ENCODE assay signal across 9 mouse cellular contexts in genomic region chr6:81817050-81817827, GRCm38 (mm10).
DNase-seq lines count a peak whose midpoint lies in the region; ATAC-seq and TF ChIP-seq lines count a peak whose summit lies in the region.
"Had no signal": no experiment of that assay in that cellular context is flagged by ENCODE, and none has a peak within 500 bp of the region (broad histone marks: within the 10 kb centered on the region; RNA-seq: fewer than 3 reads in every experiment).

No protein-coding gene starts in this region.

- no peaks in the 10 kb centered on the region for H3K4me1 ChIP-seq in kidney, postnatal 0 days (replicated peaks; ENCODE audit: insufficient read depth, low read length)
- H3K4me1 ChIP-seq in kidney, embryonic 14.5 days (ENCODE audit: control insufficient read depth, insufficient read depth, low read length) = no peaks in the 10 kb centered on the region
- H3K4me1 ChIP-seq in embryonic facial prominence, embryonic 14.5 days (ENCODE audit: control insufficient read depth, insufficient read depth, low read length) = no peaks in the 10 kb centered on the region
- no peaks in the 10 kb centered on the region for H3K4me1 ChIP-seq in hindbrain, postnatal 0 days (ENCODE audit: insufficient read depth, low read length)
- no peaks in the 10 kb centered on the region for H3K4me1 ChIP-seq in liver, embryonic 14.5 days (replicated peaks; ENCODE audit: control insufficient read depth in 2 of 2, insufficient read depth in 2 of 2, low read length in 1 of 2)
- H3K4me1 ChIP-seq: megakaryocyte, embryonic 14.5 days had no signal

- peak; percentile 81 for TF ChIP-seq CTCF in kidney, postnatal 0 days (IDR thresholded peaks at IDR 0.05; ENCODE audit: low read depth)
- TF ChIP-seq CTCF in hindbrain, postnatal 0 days (IDR thresholded peaks at IDR 0.05; ENCODE audit: low read depth) = peak; percentile 84
- peak; percentile 51 for TF ChIP-seq CTCF in liver, embryonic 14.5 days (IDR thresholded peaks at IDR 0.05; ENCODE audit: low read depth)

- H3K36me3 ChIP-seq in kidney, postnatal 0 days (ENCODE audit: insufficient read depth, low read length) = no peaks in the 10 kb centered on the region
- no peaks in the 10 kb centered on the region for H3K36me3 ChIP-seq in kidney, embryonic 14.5 days (ENCODE audit: control insufficient read depth, insufficient read depth, low read length)
- H3K36me3 ChIP-seq in embryonic facial prominence, embryonic 14.5 days (ENCODE audit: control insufficient read depth, insufficient read depth, low read length) = no peaks in the 10 kb centered on the region
- H3K36me3 ChIP-seq in hindbrain, postnatal 0 days (ENCODE audit: insufficient read depth, low read length) = no peaks in the 10 kb centered on the region
- H3K36me3 ChIP-seq in liver, embryonic 14.5 days (replicated peaks; ENCODE audit: control insufficient read depth, insufficient read depth, low read depth) = no peaks in the 10 kb centered on the region

- WGBS in kidney, postnatal 0 days = 73% methylated on average over 9 of the region's 9 CpGs
- WGBS in kidney, embryonic 14.5 days = 80% methylated on average over 9 of the region's 9 CpGs
- 71% methylated on average over 9 of the region's 9 CpGs for WGBS in embryonic facial prominence, embryonic 14.5 days
- WGBS in hindbrain, postnatal 0 days = 59% methylated on average over 9 of the region's 9 CpGs
- 58% methylated on average over 9 of the region's 9 CpGs for WGBS in liver, embryonic 14.5 days (ENCODE audit: insufficient replicate concordance)

- H3K27me3 ChIP-seq in kidney, postnatal 0 days (ENCODE audit: insufficient read depth, low read length) = no peaks in the 10 kb centered on the region
- H3K27me3 ChIP-seq in kidney, embryonic 14.5 days (ENCODE audit: control insufficient read depth, insufficient read depth, low read length) = no peaks in the 10 kb centered on the region
- H3K27me3 ChIP-seq in embryonic facial prominence, embryonic 14.5 days (replicated peaks; ENCODE audit: control insufficient read depth, insufficient read depth, low read length) = no peaks in the 10 kb centered on the region
- no peaks in the 10 kb centered on the region for H3K27me3 ChIP-seq in hindbrain, postnatal 0 days (ENCODE audit: insufficient read depth, low read length)
- H3K27me3 ChIP-seq in liver, embryonic 14.5 days (ENCODE audit: control insufficient read depth, insufficient read depth, low read length) = no peaks in the 10 kb centered on the region
- H3K27me3 ChIP-seq: megakaryocyte, embryonic 14.5 days had no signal

- no peaks in the 10 kb centered on the region for H3K9me3 ChIP-seq in kidney, postnatal 0 days (replicated peaks; ENCODE audit: low read length)
- H3K9me3 ChIP-seq in kidney, embryonic 14.5 days (ENCODE audit: control insufficient read depth, low read length) = no peaks in the 10 kb centered on the region
- H3K9me3 ChIP-seq in embryonic facial prominence, embryonic 14.5 days (ENCODE audit: control insufficient read depth, low read length) = no peaks in the 10 kb centered on the region
- H3K9me3 ChIP-seq in hindbrain, postnatal 0 days (ENCODE audit: low read length) = no peaks in the 10 kb centered on the region
- no peaks in the 10 kb centered on the region for H3K9me3 ChIP-seq in liver, embryonic 14.5 days (ENCODE audit: control insufficient read depth, low read length)

- no peak overlapping the region for H3K4me3 ChIP-seq in kidney, postnatal 0 days (replicated peaks; ENCODE audit: low read depth, low read length)
- no peak overlapping the region for H3K4me3 ChIP-seq in kidney, embryonic 14.5 days (ENCODE audit: low read length)
- H3K4me3 ChIP-seq in embryonic facial prominence, embryonic 14.5 days (ENCODE audit: low read depth, low read length) = no peak overlapping the region
- no peak overlapping the region for H3K4me3 ChIP-seq in hindbrain, postnatal 0 days (ENCODE audit: low read length)
- H3K4me3 ChIP-seq in liver, embryonic 14.5 days (ENCODE audit: insufficient read depth in 1 of 2, low read depth in 2 of 2, low read length in 2 of 2) = no peak overlapping the region
- H3K4me3 ChIP-seq: megakaryocyte, embryonic 14.5 days had no signal

- DNase-seq in kidney, postnatal 0 days (ENCODE audit: low spot score) = peak; percentile 72
- peak; percentile 34 for DNase-seq in adrenal gland, postnatal 25 days
- peak; percentile 64 for DNase-seq in embryonic facial prominence, embryonic 14.5 days (ENCODE audit: low spot score)
- peak; percentile 87 for DNase-seq in hindbrain, postnatal 0 days (ENCODE audit: low spot score)
- DNase-seq in liver, embryonic 14.5 days (ENCODE audit: low read depth in 3 of 3, low spot score in 3 of 3) = no peak
- peak; percentile 82 for DNase-seq in retina, embryonic 14.5 days (ENCODE audit: low spot score)
- no peak for DNase-seq in B cell, adult 2 months

- H3K9ac ChIP-seq in kidney, postnatal 0 days (ENCODE audit: low read depth, low read length) = no peak overlapping the region
- H3K9ac ChIP-seq in kidney, embryonic 14.5 days (ENCODE audit: low read depth, low read length) = no peak overlapping the region
- no peak overlapping the region for H3K9ac ChIP-seq in embryonic facial prominence, embryonic 14.5 days (ENCODE audit: low read depth, low read length)
- no peak overlapping the region for H3K9ac ChIP-seq in hindbrain, postnatal 0 days (replicated peaks; ENCODE audit: low read length)
- no peak overlapping the region for H3K9ac ChIP-seq in liver, embryonic 14.5 days (replicated peaks)

- H3K27ac ChIP-seq in kidney, postnatal 0 days = no peak overlapping the region
- no peak overlapping the region for H3K27ac ChIP-seq in kidney, embryonic 14.5 days (ENCODE audit: low read depth, low read length)
- no peak overlapping the region for H3K27ac ChIP-seq in embryonic facial prominence, embryonic 14.5 days (replicated peaks; ENCODE audit: low read depth, low read length)
- H3K27ac ChIP-seq in hindbrain, postnatal 0 days = no peak overlapping the region
- H3K27ac ChIP-seq in liver, embryonic 14.5 days = no peak overlapping the region

- no peak for ATAC-seq in kidney, postnatal 0 days (replicated peaks; ENCODE audit: low FRiP score, low read depth)
- no peak for ATAC-seq in kidney, embryonic 14.5 days (ENCODE audit: low FRiP score, low TSS enrichment)
- peak; percentile 78 for ATAC-seq in embryonic facial prominence, embryonic 14.5 days (ENCODE audit: low read depth)
- ATAC-seq in hindbrain, postnatal 0 days = peak; percentile 84
- ATAC-seq in liver, embryonic 14.5 days (ENCODE audit: insufficient read depth) = no peak

- TF ChIP-seq EP300 in liver, embryonic 14.5 days (IDR thresholded peaks at IDR 0.05; ENCODE audit: low read depth) = no peak

- H3K4me2 ChIP-seq in kidney, postnatal 0 days (ENCODE audit: low read length) = no peak overlapping the region
- H3K4me2 ChIP-seq in kidney, embryonic 14.5 days (replicated peaks; ENCODE audit: low read depth, low read length) = no peak overlapping the region
- H3K4me2 ChIP-seq in embryonic facial prominence, embryonic 14.5 days (ENCODE audit: low read depth, low read length) = no peak overlapping the region
- H3K4me2 ChIP-seq in hindbrain, postnatal 0 days (ENCODE audit: low read depth, low read length) = no peak overlapping the region
- H3K4me2 ChIP-seq in liver, embryonic 14.5 days (ENCODE audit: low read depth) = no peak overlapping the region

Comparison
In these comparisons a context has a peak if more than half of its experiments do, and no peak if none do; other contexts are left out.
1. ATAC-seq: peak in embryonic facial prominence, embryonic 14.5 days (single experiment) and hindbrain, postnatal 0 days (single experiment); none in kidney, postnatal 0 days (single experiment), kidney, embryonic 14.5 days (single experiment) and liver, embryonic 14.5 days (single experiment).
2. DNase-seq: peak in kidney, postnatal 0 days (single experiment), adrenal gland, postnatal 25 days (single experiment), embryonic facial prominence, embryonic 14.5 days (single experiment), hindbrain, postnatal 0 days (single experiment) and retina, embryonic 14.5 days (single experiment); none in liver, embryonic 14.5 days (0 of 3) and B cell, adult 2 months (0 of 2).
3. Peak in every context shown above with its lines, with median percentiles within 50 percentile points of each other: CTCF ChIP-seq.